Mouse (Mus musculus) CH12.LX (cell line): ENCODE results near the gene Gpr55. TPM values are rescaled to one million over a fixed set of nuclear protein-coding genes. Genes with fewer than 3 reads are reported as not detected.
A peak's percentile ranks its signal among the peaks of the same experiment; 100 is the strongest.

Experiments used
- DNase-seq: peaks from one replicate; pipeline ENCODE4 v3.0.0-alpha.2; 2013; ENCODE audit errors: extremely low read depth
- H3K27ac ChIP-seq: 2 replicates; pipeline ENCODE4 v1.5.1; 2012; ENCODE audit warnings: low read depth, mild to moderate bottlenecking, control low read depth, moderate library complexity; ENCODE audit not compliant: insufficient read depth
- H3K27me3 ChIP-seq: replicated peaks from 2 replicates; pipeline ENCODE3; 2012; ENCODE audit warnings: inconsistent platforms
- H3K36me3 ChIP-seq, 2 experiments: replicated peaks in 1 of 2; 2 replicates each; pipeline versions ENCODE3 to v1.6.1; 2012; ENCODE audit warnings: inconsistent platforms in 1 of 2, low read length in 1 of 2, mild to moderate bottlenecking in 1 of 2, mixed read lengths in 1 of 2, moderate library complexity in 1 of 2; ENCODE audit not compliant: control insufficient read depth in 1 of 2, insufficient read depth in 1 of 2
- H3K4me1 ChIP-seq, 2 experiments: 2 replicates each; pipeline ENCODE4 v1.6.1; 2012; ENCODE audit warnings: inconsistent platforms in 1 of 2, moderate library complexity in 1 of 2; ENCODE audit not compliant: insufficient read depth in 2 of 2, control insufficient read depth in 1 of 2
- H3K4me2 ChIP-seq: 2 replicates; pipeline ENCODE4 v1.6.1; 2012; ENCODE audit warnings: low read depth, mild to moderate bottlenecking, control low read depth; ENCODE audit not compliant: poor library complexity, insufficient read depth, severe bottlenecking
- H3K4me3 ChIP-seq, 3 experiments: fragments of 150-350 bp in 1 of 3; sonication (generic) in 1 of 3; replicated peaks in 1 of 3; 2 replicates each; pipeline versions ENCODE3 to v1.5.1; 2011 to 2012; ENCODE audit warnings: low read depth in 2 of 3, low read length in 2 of 3, mild to moderate bottlenecking in 2 of 3, moderate library complexity in 2 of 3, control low read depth in 1 of 3, improper control_type of control experiment in 1 of 3, inconsistent platforms in 1 of 3, mixed read lengths in 1 of 3; ENCODE audit not compliant: poor library complexity in 1 of 3
- H3K79me2 ChIP-seq: replicated peaks from 2 replicates; pipeline ENCODE4 v1.6.1; 2012; ENCODE audit warnings: mild to moderate bottlenecking, moderate library complexity; ENCODE audit not compliant: control insufficient read depth, poor library complexity, insufficient read depth, severe bottlenecking; ENCODE audit errors: extremely low read depth
- H3K9ac ChIP-seq: 2 replicates; pipeline ENCODE4 v1.6.1; 2012; ENCODE audit warnings: low read depth, mild to moderate bottlenecking, control low read depth, moderate library complexity; ENCODE audit not compliant: insufficient read depth
- H3K9me3 ChIP-seq: replicated peaks from 2 replicates; pipeline ENCODE3; 2012; ENCODE audit warnings: low read length, inconsistent platforms, mixed read lengths
- BHLHE40 ChIP-seq: IDR thresholded peaks from 2 replicates; pipeline ENCODE4 v1.6.1; 2011; ENCODE audit warnings: mild to moderate bottlenecking, low read depth, low read length, improper control_type of control experiment
- CHD2 ChIP-seq: IDR thresholded peaks from 2 replicates; pipeline ENCODE4 v1.6.1; 2011; ENCODE audit warnings: low read length, improper control_type of control experiment
- CTCF ChIP-seq, 2 experiments: IDR thresholded peaks in 1 of 2; conservative IDR thresholded peaks in 1 of 2; 2 replicates each; pipeline ENCODE4 v1.5.1; 2011 to 2012; ENCODE audit warnings: low read depth in 2 of 2, low read length in 2 of 2, improper control_type of control experiment in 1 of 2, inconsistent platforms in 1 of 2, mild to moderate bottlenecking in 1 of 2, moderate library complexity in 1 of 2
- ELF1 ChIP-seq: IDR thresholded peaks from 2 replicates; pipeline ENCODE4 v1.6.1; 2014; ENCODE audit warnings: low read depth, mild to moderate bottlenecking, inconsistent platforms, low read length, improper control_type of control experiment
- HCFC1 ChIP-seq: IDR thresholded peaks from 2 replicates; pipeline ENCODE4 v1.6.1; 2012; ENCODE audit warnings: low read depth, mild to moderate bottlenecking, inconsistent platforms, low read length, improper control_type of control experiment
- KAT2A ChIP-seq: IDR thresholded peaks from 2 replicates; pipeline ENCODE4 v1.6.1; 2012; ENCODE audit warnings: low read length, improper control_type of control experiment, inconsistent platforms; ENCODE audit not compliant: insufficient replicate concordance
- MAX ChIP-seq: IDR thresholded peaks from 2 replicates; pipeline ENCODE4 v1.6.1; 2011; ENCODE audit warnings: low read length, improper control_type of control experiment
- MXI1 ChIP-seq: IDR thresholded peaks from 2 replicates; pipeline ENCODE4 v1.6.1; 2011; ENCODE audit warnings: mild to moderate bottlenecking, low read depth, low read length, improper control_type of control experiment
- NELFE ChIP-seq: IDR thresholded peaks from 2 replicates; pipeline ENCODE4 v1.6.1; 2011; ENCODE audit warnings: low read depth, low read length, improper control_type of control experiment
- NRF1 ChIP-seq: IDR thresholded peaks from 2 replicates; pipeline ENCODE4 v1.6.1; 2014; ENCODE audit warnings: low read depth, mild to moderate bottlenecking, inconsistent platforms, low read length, improper control_type of control experiment, moderate library complexity
- POLR2A ChIP-seq: IDR thresholded peaks from 2 replicates; pipeline ENCODE4 v1.6.1; 2011; ENCODE audit warnings: low read depth, mild to moderate bottlenecking, improper control_type of control experiment, low read length
- POLR2AphosphoS2 ChIP-seq: IDR thresholded peaks from 2 replicates; pipeline ENCODE4 v1.6.1; 2011; ENCODE audit warnings: low read depth, low read length, improper control_type of control experiment
- RCOR1 ChIP-seq: conservative IDR thresholded peaks from 2 replicates; pipeline ENCODE4 v1.6.1; 2012; ENCODE audit warnings: low read depth, mild to moderate bottlenecking, inconsistent platforms, low read length, improper control_type of control experiment
- SIN3A ChIP-seq: IDR thresholded peaks from 2 replicates; pipeline ENCODE4 v1.6.1; 2012; ENCODE audit warnings: low read length, improper control_type of control experiment, inconsistent platforms
- TBP ChIP-seq: conservative IDR thresholded peaks from 2 replicates; pipeline ENCODE4 v1.6.1; 2011; ENCODE audit warnings: low read depth, low read length, improper control_type of control experiment
- TCF12 ChIP-seq: IDR thresholded peaks from 2 replicates; pipeline ENCODE4 v1.6.1; 2014; ENCODE audit warnings: low read depth, mild to moderate bottlenecking, inconsistent platforms, low read length, improper control_type of control experiment
- ZKSCAN1 ChIP-seq: IDR thresholded peaks from 2 replicates; pipeline ENCODE4 v1.6.1; 2012; ENCODE audit warnings: low read depth, inconsistent platforms, low read length, improper control_type of control experiment, borderline replicate concordance
- ZMIZ1 ChIP-seq: IDR thresholded peaks from 2 replicates; pipeline ENCODE4 v1.6.1; 2012; ENCODE audit warnings: low read depth, mild to moderate bottlenecking, inconsistent platforms, low read length, improper control_type of control experiment
- dilution Hi-C: fragments of 300-500 bp; cut with MboI; formaldehyde crosslinking; loops from 2 replicates; pipeline ENCODE4 v1.14.3; 2020; ENCODE audit warnings: low sequenced_read_pairs; ENCODE audit not compliant: extremely low pct_unique_long_range_greater_than_20kb, extremely low pct_ligation_motif_present
- in situ Hi-C: fragments of 300-500 bp; cut with MboI; formaldehyde crosslinking; loops from 3 replicates; pipeline ENCODE4 v1.14.3; 2019; ENCODE audit warnings: low sequenced_read_pairs, low pct_ligation_motif_present, low pct_unique_long_range_greater_than_20kb, mixed read lengths
- polyA plus RNA-seq: library from polyadenylated mRNA; unstranded; fragments of >175 nt; gene quantifications from 2 replicates; pipeline ENCODE4 v1.2.1, GENCODE M21; 2012; ENCODE audit warnings: low read depth; ENCODE audit not compliant: insufficient read length
- total RNA-seq, 2 experiments: library from RNA; depleted of rRNA; stranded (reverse); fragments of 300-350 nt in 1 of 2; fragments of >200 nt in 1 of 2; gene quantifications; 2 replicates each; pipeline ENCODE4 v1.2.3; 2012 to 2014

The Gpr55 gene
- total and polyA plus RNA-seq, 3 experiments: 16.4 to 24.3 (median 17.3) TPM

- Histone ChIP-seq H3K79me2 (peaks cover 31% of the 10 kb centered on the region), H3K9ac (peak within 1 kb of the TSS; percentile 86), H3K4me3 (peak within 1 kb of the TSS; percentile 83 to 96 (median 86)), H3K27ac (peak within 1 kb of the TSS; percentile 92), H3K9me3 (peaks cover 3% of the 10 kb centered on the region), H3K36me3 (peaks cover 0 to 6% of the 10 kb centered on the region in 2 experiments), H3K27me3 (no peaks in the 10 kb centered on the region), H3K4me2 (peak within 1 kb of the TSS; percentile 58), H3K4me1 (peaks cover 10 to 36% of the 10 kb centered on the region in 2 experiments)
- in situ Hi-C loops: loop anchor here (5.0 kb wide), 1 partner anchor 42 kb away; no protein-coding TSS in a partner anchor
- peak; percentile 85 for DNase-seq
- TF ChIP-seq KAT2A (no peak), NELFE (peak; percentile 61), NRF1 (peak; percentile 80), TCF12 (peak; percentile 63; the same call in 1 of the 2 replicates), CTCF (conservative IDR thresholded peaks at IDR 0.05 in 1 of 2, IDR thresholded peaks at IDR 0.05 in 1 of 2; ENCODE audit: low read depth in 2 of 2, low read length in 2 of 2) (no peak), CHD2 (no peak), MXI1 (peak; percentile 43), MAX (peak; percentile 22; the same call in 1 of the 2 replicates), HCFC1 (peak; percentile 59), ELF1 (peak; percentile 66), TBP (peak; percentile 68), POLR2AphosphoS2 (no peak; the same call in 1 of the 2 replicates), RCOR1 (no peak), POLR2A (peak; percentile 78), SIN3A (0 out of 2 replicates have a peak, but pooled peaks have one; percentile 31), ZMIZ1 (peak; percentile 50; the same call in 1 of the 2 replicates), BHLHE40 (no peak), ZKSCAN1 (no peak)
- dilution Hi-C loops: no loop called here
Measured at GRCm38 (mm10) chr1:85894231-85894747, 66.5 kb downstream of the Gpr55 start, which contains the start of gene Itm2c. TSS of gene Itm2c (plus strand) at chr1:85894281.

Other genes starting within 250 kb of the Gpr55 start
- gene A630001G21Rik, start 182.4 kb downstream of the Gpr55 start, total RNA-seq (2012; rRNA removed): 55.8 and 64.7 TPM in 2 replicates
- 151 and 164 TPM in 2 replicates for gene A630001G21Rik, start 182.4 kb downstream of the Gpr55 start, total RNA-seq (2014; rRNA removed)
- gene A630001G21Rik, start 182.4 kb downstream of the Gpr55 start, polyA plus RNA-seq: 130 and 139 TPM in 2 replicates
- 90.2 and 101 TPM in 2 replicates for gene Cab39, start 167.6 kb downstream of the Gpr55 start, total RNA-seq (2012; rRNA removed)
- gene Cab39, start 167.6 kb downstream of the Gpr55 start, total RNA-seq (2014; rRNA removed): 239 and 263 TPM in 2 replicates
- gene Cab39, start 167.6 kb downstream of the Gpr55 start, polyA plus RNA-seq: 98.4 and 111 TPM in 2 replicates
- 83.3 and 107 TPM in 2 replicates for gene Itm2c, start 66.7 kb downstream of the Gpr55 start, total RNA-seq (2012; rRNA removed)
- gene Itm2c, start 66.7 kb downstream of the Gpr55 start, total RNA-seq (2014; rRNA removed): 87.9 and 96.2 TPM in 2 replicates
- 72.1 and 76.6 TPM in 2 replicates for gene Itm2c, start 66.7 kb downstream of the Gpr55 start, polyA plus RNA-seq
- 0.08 and 0.17 TPM in 2 replicates for gene 4933407L21Rik, start 32.5 kb downstream of the Gpr55 start, total RNA-seq (2012; rRNA removed)
- 0.19 and 0.36 TPM in 2 replicates for gene 4933407L21Rik, start 32.5 kb downstream of the Gpr55 start, total RNA-seq (2014; rRNA removed)
- 0.31 and 0.71 TPM in 2 replicates for gene 4933407L21Rik, start 32.5 kb downstream of the Gpr55 start, polyA plus RNA-seq
- not detected in 2 replicates for gene Spata3, start 55.8 kb upstream of the Gpr55 start, total RNA-seq (2012; rRNA removed)
- gene Spata3, start 55.8 kb upstream of the Gpr55 start, total RNA-seq (2014; rRNA removed): not detected in 2 replicates
- gene Spata3, start 55.8 kb upstream of the Gpr55 start, polyA plus RNA-seq: not detected in 2 replicates
- gene 2810459M11Rik, start 84.9 kb upstream of the Gpr55 start, total RNA-seq (2012; rRNA removed): not detected in 2 replicates
- gene 2810459M11Rik, start 84.9 kb upstream of the Gpr55 start, total RNA-seq (2014; rRNA removed): not detected in 2 replicates
- not detected in 2 replicates for gene 2810459M11Rik, start 84.9 kb upstream of the Gpr55 start, polyA plus RNA-seq
- gene Psmd1, start 103.4 kb upstream of the Gpr55 start, total RNA-seq (2012; rRNA removed): 87.6 and 129 TPM in 2 replicates
- gene Psmd1, start 103.4 kb upstream of the Gpr55 start, total RNA-seq (2014; rRNA removed): 134 and 156 TPM in 2 replicates
- gene Psmd1, start 103.4 kb upstream of the Gpr55 start, polyA plus RNA-seq: 191 and 196 TPM in 2 replicates
- gene Htr2b, start 151.0 kb upstream of the Gpr55 start, total RNA-seq (2012; rRNA removed): 0.08 TPM in 1 of 2 replicates, not detected in the other
- not detected in 2 replicates for gene Htr2b, start 151.0 kb upstream of the Gpr55 start, total RNA-seq (2014; rRNA removed)
- 0.47 and 0.61 TPM in 2 replicates for gene Htr2b, start 151.0 kb upstream of the Gpr55 start, polyA plus RNA-seq
- 0.47 and 1.6 TPM in 2 replicates for gene Gm21972, start 172.6 kb upstream of the Gpr55 start, total RNA-seq (2012; rRNA removed)
- 4.4 and 5.3 TPM in 2 replicates for gene Gm21972, start 172.6 kb upstream of the Gpr55 start, total RNA-seq (2014; rRNA removed)
- 38.2 and 78.8 TPM in 2 replicates for gene Gm21972, start 172.6 kb upstream of the Gpr55 start, polyA plus RNA-seq
- 8.4 and 10.9 TPM in 2 replicates for gene Armc9, start 193.8 kb upstream of the Gpr55 start, total RNA-seq (2012; rRNA removed)
- 14.3 and 15.5 TPM in 2 replicates for gene Armc9, start 193.8 kb upstream of the Gpr55 start, total RNA-seq (2014; rRNA removed)
- 15.1 and 15.2 TPM in 2 replicates for gene Armc9, start 193.8 kb upstream of the Gpr55 start, polyA plus RNA-seq